Mouse (Mus musculus) hindbrain, embryonic 14.5 days (tissue): ENCODE data around the gene Wt1. TPM values are rescaled to one million over a fixed set of nuclear protein-coding genes. Genes with fewer than 3 reads are reported as not detected.

ENCODE experiments used
- ATAC-seq: fragments of 200-750 bp; cut with Nextera tagmentation; 2 replicates; pipeline ENCODE4 v1.8.0; 2017; ENCODE audit warnings: moderate number of reproducible peaks, mild to moderate bottlenecking, moderate TSS enrichment, moderate library complexity; ENCODE audit not compliant: low FRiP score
- DNase-seq: peaks from one replicate; pipeline ENCODE4 v3.0.0-alpha.2; 2015; ENCODE audit warnings: low spot score
- H3K27ac ChIP-seq: fragments of 300-500 bp; sonication (generic); 2 replicates; pipeline ENCODE4 v1.5.1; 2014; ENCODE audit warnings: mild to moderate bottlenecking, moderate library complexity
- H3K27me3 ChIP-seq: fragments of 300-500 bp; sonication (generic); 2 replicates; pipeline ENCODE4 v1.6.1; 2014; ENCODE audit warnings: mild to moderate bottlenecking, low read length, mixed read lengths; ENCODE audit not compliant: control insufficient read depth, insufficient read depth
- H3K36me3 ChIP-seq: fragments of 300-500 bp; sonication (generic); replicated peaks from 2 replicates; pipeline ENCODE4 v1.6.1; 2014; ENCODE audit not compliant: control insufficient read depth, insufficient read depth
- H3K4me1 ChIP-seq: fragments of 300-500 bp; sonication (generic); replicated peaks from 2 replicates; pipeline ENCODE4 v1.6.1; 2014; ENCODE audit warnings: antibody characterized with exemption, low read length, mixed read lengths; ENCODE audit not compliant: control insufficient read depth, insufficient read depth
- H3K4me2 ChIP-seq: fragments of 300-500 bp; sonication (generic); replicated peaks from 2 replicates; pipeline ENCODE4 v1.6.1; 2014; ENCODE audit warnings: mild to moderate bottlenecking, moderate library complexity
- H3K4me3 ChIP-seq: fragments of 300-500 bp; sonication (generic); replicated peaks from 2 replicates; pipeline ENCODE4 v1.5.1; 2014; ENCODE audit warnings: mild to moderate bottlenecking, low read length
- H3K9ac ChIP-seq: fragments of 300-500 bp; sonication (generic); 2 replicates; pipeline ENCODE4 v1.6.1; 2014
- H3K9me3 ChIP-seq: fragments of 300-500 bp; sonication (generic); 2 replicates; pipeline ENCODE4 v1.6.1; 2016; ENCODE audit warnings: low read length; ENCODE audit not compliant: control insufficient read depth
- WGBS: fragments of 180-500 bp; shearing (Covaris S2); extraction: QIAGEN DNeasy Blood & Tissue Kit; methylation state at CpG from one replicate; pipeline ENCODE4 v1.1.7; 2014; 5-methylcytosine and 5-hydroxymethylcytosine counted together
- polyA plus RNA-seq: library from polyadenylated mRNA; unstranded; fragments of >200 nt; fragmentation: Nextera tagmentation; extraction: Ambion mirVana; gene quantifications from 2 replicates; pipeline ENCODE4 v1.2.1, GENCODE M21; 2014

Gene Wt1
- polyA plus RNA-seq, 1 experiment from 2014 or later: 1.5 TPM

DNA sequence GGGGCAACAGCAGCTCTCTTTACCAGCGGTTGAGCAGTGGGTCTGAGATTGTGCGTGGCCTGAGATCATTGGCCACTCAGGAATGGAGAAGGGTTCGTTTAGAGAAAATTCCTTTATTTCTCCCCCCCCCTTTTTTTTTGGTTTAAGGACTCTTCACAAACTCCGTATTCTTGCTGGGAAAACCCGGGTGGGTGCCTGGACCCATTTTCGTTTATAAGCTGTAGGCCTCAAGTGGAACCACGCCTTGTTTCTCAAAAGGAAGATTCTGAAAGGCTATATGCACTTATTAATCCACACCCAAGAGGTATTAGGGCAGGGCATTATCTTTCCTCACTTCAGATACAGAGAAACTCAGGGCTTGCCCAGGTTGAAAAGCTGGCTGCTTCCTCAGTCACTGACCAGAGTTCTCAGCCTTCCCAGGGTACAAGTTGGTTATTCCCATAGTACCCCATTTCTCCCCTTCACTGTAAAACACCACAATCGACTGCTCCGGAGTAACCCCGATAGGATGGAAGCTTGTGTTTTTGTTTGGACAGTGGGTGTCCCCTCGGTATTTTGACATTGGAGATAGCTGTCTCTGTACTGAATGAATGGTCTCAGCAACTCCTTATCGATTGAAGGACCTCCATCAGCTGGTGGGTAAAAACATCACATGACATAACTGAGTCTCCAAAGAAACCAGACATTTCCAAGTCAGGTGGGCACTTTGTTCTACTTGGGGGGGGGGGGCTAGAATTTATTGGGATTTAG is 4.9 kb downstream of the Wt1 start:
- Histone ChIP-seq H3K4me2 (no peak overlapping the region), H3K9me3 (no peaks in the 10 kb centered on the region), H3K4me1 (no peaks in the 10 kb centered on the region), H3K27ac (no peak overlapping the region), H3K4me3 (no peak overlapping the region), H3K27me3 (peaks cover 96% of the 10 kb centered on the region), H3K9ac (no peak overlapping the region), H3K36me3 (no peaks in the 10 kb centered on the region)
- no peak for DNase-seq
- 5% methylated on average over 12 of the region's 12 CpGs for WGBS
- ATAC-seq: no peak

DNA sequence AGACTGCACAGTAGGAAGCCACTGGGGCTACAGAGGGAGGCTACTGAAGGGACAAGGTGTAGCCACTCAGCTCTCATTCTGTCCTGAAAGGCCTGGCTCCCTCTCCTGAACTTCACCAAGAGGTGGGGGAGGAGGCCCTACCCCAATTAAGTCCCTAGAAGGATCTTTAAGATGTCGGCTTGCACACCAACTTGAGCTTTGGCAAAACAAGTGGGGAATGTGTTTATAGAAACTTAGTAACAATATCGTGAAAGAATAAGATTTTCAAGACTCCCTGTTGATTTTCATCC is 5.4 kb downstream of the Wt1 start:
- Histone ChIP-seq H3K4me2 (no peak overlapping the region), H3K36me3 (no peaks in the 10 kb centered on the region), H3K27me3 (peaks cover 96% of the 10 kb centered on the region), H3K9ac (no peak overlapping the region), H3K4me3 (no peak overlapping the region), H3K27ac (no peak overlapping the region), H3K4me1 (no peaks in the 10 kb centered on the region), H3K9me3 (no peaks in the 10 kb centered on the region)
- ATAC-seq (no peak), DNase-seq (no peak)
- WGBS: 4% methylated on average over 2 of the region's 2 CpGs

DNA sequence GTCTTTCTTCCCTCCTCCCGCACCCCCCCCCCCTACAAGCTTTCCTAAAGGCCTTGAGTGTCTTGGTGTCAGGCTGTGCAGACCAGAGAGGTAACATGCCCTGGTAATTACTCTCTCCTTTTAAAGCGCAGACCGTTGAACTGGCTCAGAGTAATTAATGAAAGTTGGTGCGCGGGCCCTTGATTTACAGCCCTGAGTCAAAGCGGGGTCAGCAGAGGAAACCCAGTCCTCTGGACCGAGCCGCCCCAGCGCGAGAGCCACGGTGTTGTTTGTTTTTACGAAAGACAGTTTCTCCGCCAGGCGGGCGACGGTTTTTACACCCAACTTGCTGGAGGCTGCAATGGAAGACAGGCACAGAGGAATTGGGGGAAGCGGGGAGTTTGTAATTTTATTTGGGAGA is 6.0 kb downstream of the Wt1 start:
- Histone ChIP-seq H3K4me3 (no peak overlapping the region), H3K9me3 (no peaks in the 10 kb centered on the region), H3K4me1 (no peaks in the 10 kb centered on the region), H3K27ac (no peak overlapping the region), H3K36me3 (no peaks in the 10 kb centered on the region), H3K9ac (no peak overlapping the region), H3K27me3 (peaks cover 96% of the 10 kb centered on the region), H3K4me2 (no peak overlapping the region)
- no peak for DNase-seq
- under 1% methylated on average over 17 of the region's 17 CpGs for WGBS
- no peak for ATAC-seq

DNA sequence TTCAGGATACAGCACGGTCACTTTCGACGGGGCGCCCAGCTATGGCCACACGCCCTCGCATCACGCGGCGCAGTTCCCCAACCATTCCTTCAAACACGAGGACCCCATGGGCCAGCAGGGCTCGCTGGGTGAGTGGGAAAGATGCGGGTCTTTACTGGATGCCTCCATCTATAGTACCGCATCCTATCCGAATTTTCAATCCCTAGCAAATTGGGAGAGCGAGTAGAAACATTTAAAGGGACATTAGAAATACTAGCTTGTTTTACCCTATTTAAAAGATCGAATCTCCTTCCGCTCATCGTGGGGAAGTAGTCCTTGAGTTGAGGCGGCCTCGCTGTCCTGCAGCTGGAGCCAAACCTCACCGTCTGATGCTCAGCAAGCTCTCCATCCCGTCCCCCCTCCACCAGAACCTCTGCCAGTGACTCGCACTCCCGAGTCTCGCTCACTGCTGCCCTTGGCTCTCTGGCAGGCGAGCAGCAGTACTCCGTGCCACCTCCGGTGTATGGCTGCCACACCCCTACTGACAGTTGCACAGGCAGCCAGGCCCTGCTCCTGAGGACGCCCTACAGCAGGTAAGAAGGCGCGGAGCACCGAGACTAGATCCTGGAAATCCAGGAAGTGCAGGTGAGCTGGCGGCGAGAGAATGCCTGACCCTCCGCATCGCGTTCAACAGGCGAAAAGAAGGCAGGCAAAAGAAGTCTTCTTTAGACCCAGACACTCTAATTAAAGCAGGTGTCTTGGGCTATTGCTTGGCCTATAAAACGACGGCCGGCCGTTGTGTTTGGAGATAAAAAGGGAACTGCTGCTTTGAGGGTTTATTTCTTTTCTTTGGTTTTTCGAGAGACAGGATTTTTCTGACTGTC is 6.8 kb downstream of the Wt1 start:
- DNase-seq (no peak), ATAC-seq (no peak)
- Histone ChIP-seq H3K9ac (no peak overlapping the region), H3K9me3 (no peaks in the 10 kb centered on the region), H3K4me1 (no peaks in the 10 kb centered on the region), H3K36me3 (no peaks in the 10 kb centered on the region), H3K4me2 (no peak overlapping the region), H3K4me3 (no peak overlapping the region), H3K27ac (no peak overlapping the region), H3K27me3 (peaks cover 98% of the 10 kb centered on the region)
- under 1% methylated on average over 43 of the region's 43 CpGs for WGBS

DNA sequence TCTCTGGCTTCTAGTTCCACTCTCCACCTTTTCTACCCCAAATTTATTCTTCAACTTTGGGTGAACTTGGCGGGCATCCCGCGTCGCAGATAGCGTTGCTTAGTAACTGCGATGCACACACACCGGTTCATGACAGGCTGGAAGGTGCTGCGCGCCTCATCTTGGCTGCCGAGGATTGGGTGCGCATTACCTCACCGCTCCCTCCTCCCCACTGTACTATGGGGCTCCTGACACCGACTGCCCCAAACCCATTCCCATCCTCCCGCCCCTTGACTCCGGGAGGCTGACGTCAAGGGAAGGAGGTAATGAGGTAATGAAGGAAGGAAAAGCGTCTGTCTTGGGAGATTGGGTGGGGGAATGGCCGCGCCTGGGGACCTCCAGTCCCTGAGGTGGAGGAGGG is 8.0 kb downstream of the Wt1 start:
- no peaks in the 10 kb centered on the region for H3K36me3 ChIP-seq
- peaks cover 98% of the 10 kb centered on the region for H3K27me3 ChIP-seq
- no peak for ATAC-seq
- H3K4me2 ChIP-seq: no peak overlapping the region
- no peak overlapping the region for H3K9ac ChIP-seq
- no peaks in the 10 kb centered on the region for H3K4me1 ChIP-seq
- H3K27ac ChIP-seq: no peak overlapping the region
- H3K4me3 ChIP-seq: no peak overlapping the region
- WGBS: under 1% methylated on average over 19 of the region's 19 CpGs
- no peaks in the 10 kb centered on the region for H3K9me3 ChIP-seq
- no peak for DNase-seq

DNA sequence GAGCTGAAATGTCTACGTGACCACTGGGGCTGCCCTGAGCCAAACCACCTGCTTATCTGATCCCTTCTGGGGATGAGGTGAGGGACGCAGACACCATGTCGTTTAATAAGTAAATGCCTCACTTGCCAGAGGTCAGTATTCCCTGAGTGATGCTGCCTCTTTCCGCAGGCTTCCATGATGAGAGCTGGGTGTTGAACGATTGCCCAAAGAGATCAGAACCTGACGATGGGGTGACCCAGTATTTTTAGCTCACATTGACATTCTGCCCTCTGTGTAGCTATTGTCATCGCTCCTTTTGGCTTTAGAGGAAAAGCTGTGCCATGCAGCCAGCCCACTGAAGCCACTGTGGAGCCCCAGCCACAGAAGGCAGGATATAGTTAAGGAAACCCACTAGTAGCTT is 13.1 kb downstream of the Wt1 start:
- ATAC-seq (no peak), DNase-seq (no peak)
- no peak overlapping the region for H3K27ac ChIP-seq
- no peaks in the 10 kb centered on the region for H3K36me3 ChIP-seq
- peaks cover 65% of the 10 kb centered on the region for H3K27me3 ChIP-seq
- no peaks in the 10 kb centered on the region for H3K9me3 ChIP-seq
- H3K4me3 ChIP-seq: no peak overlapping the region
- H3K4me2 ChIP-seq: no peak overlapping the region
- 83% methylated on average over 7 of the region's 7 CpGs for WGBS
- H3K4me1 ChIP-seq: no peaks in the 10 kb centered on the region
- no peak overlapping the region for H3K9ac ChIP-seq

DNA sequence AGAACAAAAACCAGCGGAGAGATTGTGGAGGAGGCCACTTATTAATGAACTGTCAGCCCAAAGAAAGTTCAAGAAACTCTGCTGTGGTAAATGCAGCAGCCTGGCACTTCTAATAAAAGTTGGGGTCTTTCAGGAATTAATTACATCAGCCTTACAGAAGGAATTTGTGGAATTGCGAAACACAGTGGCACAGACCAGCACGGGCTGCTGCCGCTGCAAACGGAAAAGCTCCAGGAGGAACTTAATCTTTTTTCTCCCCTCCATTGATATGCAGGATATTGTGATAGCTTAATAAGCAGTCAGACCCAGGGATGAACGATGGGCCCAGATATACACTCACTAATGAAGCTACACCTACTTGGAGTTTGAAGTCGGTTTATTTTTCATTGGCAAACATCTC is 15.0 kb downstream of the Wt1 start:
- H3K4me2 ChIP-seq: no peak overlapping the region
- DNase-seq (no peak), ATAC-seq (no peak)
- no peaks in the 10 kb centered on the region for H3K4me1 ChIP-seq
- H3K9ac ChIP-seq: no peak overlapping the region
- H3K4me3 ChIP-seq: no peak overlapping the region
- 57% methylated on average over 7 of the region's 7 CpGs for WGBS
- H3K27me3 ChIP-seq: peaks cover 46% of the 10 kb centered on the region
- H3K36me3 ChIP-seq: no peaks in the 10 kb centered on the region
- no peak overlapping the region for H3K27ac ChIP-seq
- no peaks in the 10 kb centered on the region for H3K9me3 ChIP-seq

DNA sequence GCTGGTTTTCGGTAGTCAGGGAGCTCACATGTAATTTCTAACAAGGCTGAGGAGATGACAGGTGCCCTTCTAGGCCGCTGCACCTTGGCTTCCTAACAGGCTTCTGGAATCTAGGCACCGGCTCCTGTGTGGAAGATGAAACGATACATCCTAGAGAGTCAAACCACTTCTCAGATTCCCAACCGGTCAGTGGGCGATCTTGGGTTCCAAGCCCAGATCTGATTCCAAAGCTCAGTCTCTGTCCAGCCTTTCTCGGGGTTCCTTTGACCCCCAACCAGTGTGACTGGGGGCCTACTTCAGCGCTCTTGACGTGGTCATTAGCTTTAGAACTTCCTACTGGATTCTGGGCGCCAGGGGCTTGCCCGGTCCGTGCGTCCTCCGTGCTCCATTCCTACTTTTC is 17.4 kb downstream of the Wt1 start:
- 96% methylated on average over 14 of the region's 14 CpGs for WGBS
- H3K9me3 ChIP-seq: no peaks in the 10 kb centered on the region
- H3K4me1 ChIP-seq: no peaks in the 10 kb centered on the region
- H3K9ac ChIP-seq: no peak overlapping the region
- no peak overlapping the region for H3K4me2 ChIP-seq
- H3K4me3 ChIP-seq: no peak overlapping the region
- H3K27ac ChIP-seq: no peak overlapping the region
- DNase-seq: no peak
- peaks cover 23% of the 10 kb centered on the region for H3K27me3 ChIP-seq
- H3K36me3 ChIP-seq: no peaks in the 10 kb centered on the region
- ATAC-seq: no peak

DNA sequence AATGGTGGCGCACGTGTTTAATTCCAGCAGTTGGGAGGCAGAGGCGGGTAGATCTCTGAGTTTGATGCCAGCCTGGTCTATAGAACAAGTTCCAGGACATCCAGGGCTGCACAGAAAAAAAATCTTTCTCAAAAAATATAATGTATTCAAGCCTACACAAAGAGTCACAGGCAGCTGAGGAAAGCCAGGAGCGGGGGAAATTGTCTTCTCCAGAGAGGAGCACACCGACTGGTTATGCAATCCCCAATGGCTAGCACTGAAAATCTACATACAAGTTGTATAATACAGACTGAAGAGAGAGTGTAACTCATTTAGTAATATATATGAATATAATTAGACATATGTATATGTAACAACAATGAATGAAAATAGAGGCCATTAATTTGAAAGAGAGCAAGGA is 25.2 kb downstream of the Wt1 start:
- H3K36me3 ChIP-seq: no peaks in the 10 kb centered on the region
- ATAC-seq: no peak
- WGBS: 92% methylated on average over 5 of the region's 5 CpGs

More for the DNA sequence above, 25.2 kb downstream of the Wt1 start:
- Histone ChIP-seq H3K9me3 (peaks cover 7% of the 10 kb centered on the region; the same call in 1 of the 2 replicates), H3K27ac (no peak overlapping the region), H3K4me1 (no peaks in the 10 kb centered on the region), H3K4me3 (no peak overlapping the region), H3K27me3 (no peaks in the 10 kb centered on the region), H3K9ac (no peak overlapping the region), H3K4me2 (no peak overlapping the region)
- no peak for DNase-seq
